Mouse (Mus musculus): ENCODE measurements at regions not wholly inside any gene's neighbourhood (a gene's known extent, or its start where the extent isn't known, plus 50 kb on each side); places are given as distances from the start of the nearest gene placed in this dataset.
"Not testable (repeated sequence)": the region's sequence is repeated elsewhere in the genome, so short reads cannot be mapped to it uniquely, and the experiment has no call there.

- H3K27me3 ChIP-seq (ENCODE audit: control insufficient read depth, insufficient read depth, low read length); H3K27ac ChIP-seq (ENCODE audit: control insufficient read depth, insufficient read depth, low read depth, low read length); H3K36me3 ChIP-seq (ENCODE audit: control insufficient read depth, insufficient read depth, low read length); H3K4me3 ChIP-seq (ENCODE audit: control insufficient read depth, low read depth, low read length); H3K4me1 ChIP-seq (ENCODE audit: control insufficient read depth, insufficient read depth, low read length): not testable (repeated sequence)
Measured at GRCm38 (mm10) chrX:135112109-135112508, 65.3 kb downstream of the Gm15023 start.

DNA sequence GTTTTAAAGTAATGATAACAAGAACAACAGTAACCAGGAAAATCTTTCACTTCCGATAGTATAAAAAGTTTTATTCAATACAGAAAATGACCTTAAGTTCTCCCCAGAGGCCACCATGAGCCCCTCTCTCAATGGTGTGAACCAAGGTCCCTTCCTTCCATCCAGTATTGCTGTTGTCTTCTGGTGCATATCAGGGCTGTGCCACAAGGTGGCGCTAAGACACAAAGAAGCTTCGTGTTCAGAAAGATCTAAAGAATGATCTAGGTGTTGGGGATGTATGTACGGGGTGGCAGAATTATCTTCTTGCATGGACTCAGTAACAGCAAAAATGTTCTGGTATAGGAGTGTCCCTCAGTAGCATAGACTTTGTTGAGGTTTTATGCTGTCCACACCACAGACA is 66.6 kb downstream of the Gm15023 start:
- not testable (repeated sequence) for H3K4me3 ChIP-seq (ENCODE audit: control insufficient read depth, low read depth, low read length); H3K27me3 ChIP-seq (ENCODE audit: control insufficient read depth, insufficient read depth, low read length); H3K4me1 ChIP-seq (ENCODE audit: control insufficient read depth, insufficient read depth, low read length); H3K27ac ChIP-seq (ENCODE audit: control insufficient read depth, insufficient read depth, low read depth, low read length); H3K36me3 ChIP-seq (ENCODE audit: control insufficient read depth, insufficient read depth, low read length)

DNA sequence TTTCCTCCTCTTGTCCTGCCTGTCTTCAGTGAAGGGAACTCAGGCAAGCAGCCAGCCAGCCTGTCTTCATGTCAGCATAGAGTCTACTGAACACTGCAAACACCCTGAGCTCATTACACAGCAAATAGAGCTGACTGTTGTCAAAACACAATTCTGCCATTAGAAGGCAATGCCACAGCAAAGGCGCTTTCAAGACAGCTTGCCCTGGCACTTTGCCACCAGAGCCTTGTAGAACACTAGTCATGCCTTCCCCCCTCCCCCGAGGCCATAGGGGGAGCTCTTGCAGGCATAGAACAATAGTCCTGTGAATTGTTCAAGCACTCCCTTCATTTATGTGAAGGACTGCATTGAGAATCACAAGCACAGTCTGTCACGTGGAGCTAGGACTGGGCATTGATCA is 75.8 kb downstream of the Gm15023 start:
- Histone ChIP-seq H3K4me1 (ENCODE audit: control insufficient read depth, insufficient read depth, low read length) (no peaks in the 10 kb centered on the region), H3K4me3 (ENCODE audit: control insufficient read depth, low read depth, low read length) (no peak overlapping the region), H3K36me3 (ENCODE audit: control insufficient read depth, insufficient read depth, low read length) (no peaks in the 10 kb centered on the region), H3K27ac (ENCODE audit: control insufficient read depth, insufficient read depth, low read depth, low read length) (no peak overlapping the region), H3K27me3 (ENCODE audit: control insufficient read depth, insufficient read depth, low read length) (no peaks in the 10 kb centered on the region)
- TF ChIP-seq POLR2A (IDR thresholded peaks at IDR 0.05; ENCODE audit: control insufficient read depth, low read depth, low read length) (no peak), CTCF (IDR thresholded peaks at IDR 0.05; ENCODE audit: control insufficient read depth, insufficient read depth, insufficient replicate concordance, low read depth, low read length) (no peak)

DNA sequence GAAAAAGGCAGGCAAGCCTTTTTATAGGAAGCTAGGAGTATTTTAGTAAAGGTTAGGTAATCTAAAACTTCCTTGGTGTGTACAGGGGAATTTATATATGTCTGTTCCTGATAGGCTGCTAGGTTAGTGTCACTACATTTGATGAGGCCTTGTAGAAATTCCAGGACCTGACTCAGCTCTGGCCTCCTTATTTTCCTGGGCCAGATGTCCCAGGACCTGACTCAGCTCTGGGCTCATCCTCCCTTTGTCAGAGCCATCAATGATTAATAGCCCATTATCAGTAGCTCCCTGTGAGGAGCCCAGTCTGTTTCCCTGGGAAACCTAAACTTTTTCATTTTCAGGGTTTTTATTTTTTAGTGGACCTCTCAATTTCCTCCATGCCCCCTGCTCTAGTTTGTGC is 79.3 kb downstream of the Gm15023 start:
- Histone ChIP-seq H3K27me3 (ENCODE audit: control insufficient read depth, insufficient read depth, low read length) (no peaks in the 10 kb centered on the region), H3K27ac (ENCODE audit: control insufficient read depth, insufficient read depth, low read depth, low read length) (no peak overlapping the region), H3K36me3 (ENCODE audit: control insufficient read depth, insufficient read depth, low read length) (no peaks in the 10 kb centered on the region), H3K4me1 (ENCODE audit: control insufficient read depth, insufficient read depth, low read length) (no peaks in the 10 kb centered on the region), H3K4me3 (ENCODE audit: control insufficient read depth, low read depth, low read length) (no peak overlapping the region)
- TF ChIP-seq CTCF (IDR thresholded peaks at IDR 0.05; ENCODE audit: control insufficient read depth, insufficient read depth, insufficient replicate concordance, low read depth, low read length) (no peak), POLR2A (IDR thresholded peaks at IDR 0.05; ENCODE audit: control insufficient read depth, low read depth, low read length) (no peak)

GRCm38 (mm10) chrX:135096206-135096605 is 81.2 kb downstream of the Gm15023 start:
- Histone ChIP-seq H3K27me3 (ENCODE audit: control insufficient read depth, insufficient read depth, low read length) (no peaks in the 10 kb centered on the region), H3K27ac (ENCODE audit: control insufficient read depth, insufficient read depth, low read depth, low read length) (no peak overlapping the region), H3K4me3 (ENCODE audit: control insufficient read depth, low read depth, low read length) (no peak overlapping the region), H3K4me1 (ENCODE audit: control insufficient read depth, insufficient read depth, low read length) (no peaks in the 10 kb centered on the region), H3K36me3 (ENCODE audit: control insufficient read depth, insufficient read depth, low read length) (no peaks in the 10 kb centered on the region)
- TF ChIP-seq POLR2A (IDR thresholded peaks at IDR 0.05; ENCODE audit: control insufficient read depth, low read depth, low read length), result no peak
- TF ChIP-seq CTCF (IDR thresholded peaks at IDR 0.05; ENCODE audit: control insufficient read depth, insufficient read depth, insufficient replicate concordance, low read depth, low read length), result no peak

DNA sequence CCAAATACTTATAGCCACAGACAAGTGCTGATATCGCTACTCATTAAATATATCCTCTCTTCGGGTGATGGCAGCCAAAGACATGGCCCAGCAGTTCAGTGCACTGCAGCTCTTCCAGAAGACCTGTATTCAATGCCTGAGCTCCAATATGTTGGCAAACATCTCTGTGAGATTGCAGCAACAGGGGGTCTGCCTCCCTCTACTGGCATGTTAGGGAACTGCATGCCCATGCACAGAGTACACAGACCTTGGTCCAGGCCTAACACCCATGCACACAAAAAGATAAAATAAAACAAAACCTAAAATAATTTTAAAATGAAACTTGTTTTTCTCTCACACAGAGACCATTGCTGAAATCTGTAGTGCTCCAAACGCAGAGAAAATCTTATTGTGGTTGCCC is 82.1 kb upstream of the Zmat1 start:
- H3K4me3 ChIP-seq (ENCODE audit: control insufficient read depth, low read depth, low read length); H3K27ac ChIP-seq (ENCODE audit: control insufficient read depth, insufficient read depth, low read depth, low read length); H3K4me1 ChIP-seq (ENCODE audit: control insufficient read depth, insufficient read depth, low read length); H3K36me3 ChIP-seq (ENCODE audit: control insufficient read depth, insufficient read depth, low read length); H3K27me3 ChIP-seq (ENCODE audit: control insufficient read depth, insufficient read depth, low read length): not testable (repeated sequence)
- TF ChIP-seq CTCF (IDR thresholded peaks at IDR 0.05; ENCODE audit: control insufficient read depth, insufficient read depth, insufficient replicate concordance, low read depth, low read length), result peak; percentile 64; the same call in 1 of the 2 replicates

- not testable (repeated sequence) for H3K4me1 ChIP-seq (ENCODE audit: control insufficient read depth, insufficient read depth, low read length); H3K27me3 ChIP-seq (ENCODE audit: control insufficient read depth, insufficient read depth, low read length); H3K36me3 ChIP-seq (ENCODE audit: control insufficient read depth, insufficient read depth, low read length); H3K4me3 ChIP-seq (ENCODE audit: control insufficient read depth, low read depth, low read length); H3K27ac ChIP-seq (ENCODE audit: control insufficient read depth, insufficient read depth, low read depth, low read length)
Measured at GRCm38 (mm10) chrX:135087068-135087579, 78.1 kb upstream of the Zmat1 start.

DNA sequence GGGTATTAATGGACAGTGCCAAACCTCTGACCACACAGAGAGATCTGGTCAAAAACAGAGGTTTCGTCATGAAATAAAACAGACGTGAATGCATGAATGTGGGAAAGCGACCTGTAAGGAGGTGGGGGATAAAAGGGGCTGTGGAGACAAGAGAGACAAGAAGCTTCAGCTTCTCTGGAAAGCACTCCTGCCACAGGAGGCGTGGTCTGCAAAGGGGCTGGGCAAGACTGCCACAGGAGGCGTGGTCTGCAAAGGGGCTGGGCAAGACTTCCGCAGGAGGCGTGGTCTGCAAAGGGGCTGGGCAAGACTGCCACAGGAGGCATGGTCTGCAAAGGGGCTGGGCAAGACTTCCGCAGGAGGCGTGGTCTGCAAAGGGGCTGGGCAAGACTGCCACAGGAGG is 77.6 kb upstream of the Zmat1 start:
- not testable (repeated sequence) for H3K4me3 ChIP-seq (ENCODE audit: control insufficient read depth, low read depth, low read length); H3K4me1 ChIP-seq (ENCODE audit: control insufficient read depth, insufficient read depth, low read length); H3K27me3 ChIP-seq (ENCODE audit: control insufficient read depth, insufficient read depth, low read length); H3K36me3 ChIP-seq (ENCODE audit: control insufficient read depth, insufficient read depth, low read length)
- 0 out of 2 replicates have a peak overlapping the region, but pooled peaks have one; percentile 21 for H3K27ac ChIP-seq (ENCODE audit: control insufficient read depth, insufficient read depth, low read depth, low read length)

DNA sequence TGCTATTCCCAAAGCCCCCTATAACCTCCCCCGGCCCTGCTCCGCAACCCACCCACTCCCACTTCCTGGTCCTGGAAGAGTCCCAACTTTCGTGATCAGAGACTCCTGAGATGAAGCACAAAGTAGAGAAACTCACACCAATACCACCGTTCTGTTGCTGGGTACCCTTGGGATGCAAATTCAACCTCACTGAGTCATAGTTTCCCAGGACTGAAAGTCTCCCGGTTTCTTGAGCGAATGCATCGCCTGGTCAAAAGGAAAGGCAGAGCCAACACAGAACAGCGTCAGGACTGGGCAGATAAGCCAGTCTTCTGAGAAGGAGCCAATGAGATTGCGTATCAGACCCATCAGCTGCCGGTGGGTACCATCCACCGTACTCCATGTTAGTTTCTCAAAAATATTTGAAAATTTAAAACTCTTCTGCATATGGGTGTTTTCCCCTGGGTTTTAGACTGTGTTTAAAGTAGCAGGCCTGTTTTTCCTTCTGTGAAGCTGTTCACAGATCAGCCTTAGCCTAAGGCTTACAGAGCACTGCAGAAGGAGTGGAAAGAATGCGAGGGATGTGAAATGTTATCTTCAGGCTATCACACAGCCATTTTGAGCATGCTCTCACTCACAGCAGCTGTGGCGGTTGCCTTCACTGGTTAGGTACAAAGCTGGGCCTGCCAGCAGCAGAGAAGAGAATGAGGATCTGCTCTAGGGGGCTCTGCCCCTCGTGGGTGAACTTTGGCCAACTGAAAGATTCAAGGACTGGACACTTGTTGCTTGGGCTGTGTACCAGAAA is 77.0 kb upstream of the Zmat1 start:
- H3K4me3 ChIP-seq (ENCODE audit: control insufficient read depth, low read depth, low read length); H3K27me3 ChIP-seq (ENCODE audit: control insufficient read depth, insufficient read depth, low read length); H3K4me1 ChIP-seq (ENCODE audit: control insufficient read depth, insufficient read depth, low read length); H3K36me3 ChIP-seq (ENCODE audit: control insufficient read depth, insufficient read depth, low read length): not testable (repeated sequence)
- H3K27ac ChIP-seq (ENCODE audit: control insufficient read depth, insufficient read depth, low read depth, low read length), result 0 out of 2 replicates have a peak overlapping the region, but pooled peaks have one; percentile 21

All from testis, adult 2 months (tissue).